Mouse (Mus musculus) embryo, embryonic 10.5 days (tissue): ENCODE data around the gene Ptk7.

Experiments used
- DNase-seq: peaks from one replicate; pipeline ENCODE4 v3.0.0-alpha.2; 2015; ENCODE audit warnings: low spot score

Ptk7 gene

DNA sequence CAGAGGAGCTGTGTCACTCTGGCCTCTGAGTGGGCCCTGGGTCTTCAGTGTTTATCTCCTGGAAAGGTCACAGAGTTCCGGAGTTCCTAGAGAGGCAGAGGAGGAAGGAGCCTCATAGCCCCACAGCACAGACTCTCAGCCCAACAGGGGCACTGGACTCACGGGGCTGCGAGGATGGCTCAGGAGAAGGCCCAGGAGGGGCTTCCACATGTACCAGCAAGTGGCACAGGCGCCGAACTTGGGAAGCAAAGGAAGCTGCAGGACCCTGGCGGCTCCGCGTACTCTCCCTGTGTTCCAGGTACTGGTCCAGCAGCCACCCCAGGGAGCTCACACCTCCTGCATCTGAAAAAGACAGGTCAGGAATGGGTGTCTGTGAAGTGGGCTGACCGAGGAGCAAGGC lies 108.1 kb downstream of the Ptk7 start:
- no peak for DNase-seq

DNA sequence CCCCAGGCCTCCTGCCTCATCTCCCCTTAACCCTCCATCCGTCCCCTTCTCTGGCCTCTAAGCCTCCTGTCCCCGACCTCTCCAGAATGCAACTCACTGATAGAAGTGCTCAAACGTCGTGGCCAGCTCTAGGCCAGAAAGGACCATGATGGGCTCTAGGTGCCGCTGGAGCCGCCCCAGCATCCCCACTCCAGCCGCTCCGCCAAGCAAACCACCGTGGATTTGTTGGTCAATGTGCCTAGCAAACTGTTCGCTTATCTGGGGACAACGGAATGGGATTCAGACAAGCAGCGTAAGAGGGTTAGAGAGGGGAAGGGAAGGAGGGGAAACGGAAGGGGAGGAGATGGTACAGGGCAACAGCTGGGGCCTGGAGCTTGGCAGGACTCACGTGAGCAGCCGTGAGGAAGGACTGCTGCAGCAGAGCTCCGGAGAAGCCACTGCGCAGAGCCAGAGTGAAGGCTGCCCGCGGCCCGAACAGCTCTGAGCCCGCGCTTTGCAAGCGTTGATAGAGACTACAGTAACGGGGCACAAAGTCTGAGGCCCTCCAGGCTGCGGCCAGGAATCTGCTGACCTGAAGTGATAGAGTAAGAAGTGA lies 108.8 kb downstream of the Ptk7 start:
- DNase-seq: peak; percentile 27

DNA sequence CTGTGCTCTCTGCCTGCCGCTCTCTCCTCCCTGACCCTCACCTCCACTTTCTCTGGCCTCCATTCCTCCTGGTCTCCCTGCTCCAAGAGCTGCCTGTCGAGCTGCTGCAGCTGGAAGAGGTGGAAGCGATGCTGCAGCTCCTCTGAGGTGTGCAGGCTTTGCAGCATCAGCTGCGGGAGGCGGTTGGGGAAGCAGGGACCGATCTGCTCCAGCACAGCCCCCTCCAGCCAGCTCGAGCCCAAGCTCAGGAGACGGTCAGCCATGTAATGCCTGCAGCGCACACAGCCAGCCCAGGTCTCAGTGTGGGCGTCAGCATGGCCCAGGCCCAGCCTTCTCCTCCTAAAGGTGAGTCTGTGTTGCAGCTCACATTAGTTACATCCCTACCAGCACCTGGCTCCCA lies 109.3 kb downstream of the Ptk7 start:
- no peak for DNase-seq
